Mouse (Mus musculus) liver (tissue): ENCODE results near the gene Olfr145.

Experiments used
- DNase-seq: peaks from one replicate; pipeline ENCODE4 v3.0.0-alpha.2; 2020; ENCODE audit warnings: mixed read lengths

Gene Olfr145

DNA sequence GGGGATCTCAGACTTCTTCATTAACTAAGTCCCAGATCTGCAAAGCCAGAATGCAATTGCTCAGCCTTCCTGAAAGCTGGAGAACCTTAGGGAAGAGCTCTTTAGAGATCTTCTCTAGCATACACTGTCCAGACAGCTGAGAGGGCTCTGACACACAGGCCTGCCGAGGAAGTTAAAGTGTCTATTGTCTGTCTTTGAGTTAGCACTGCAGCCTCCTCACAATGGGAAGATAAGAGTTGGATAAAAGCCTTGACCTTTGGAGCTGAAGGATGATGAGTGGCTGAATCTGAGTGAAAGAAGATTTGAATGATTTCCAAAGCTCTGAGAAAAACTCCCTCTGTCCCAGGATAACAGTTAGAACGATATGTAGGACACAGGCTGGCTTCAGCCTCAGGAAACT is at the start of gene Olfr145:
Gene Olfr145, plus strand, starts transcription at position 64 of the 400 bp plus-strand sequence.
- no peak for DNase-seq

DNA sequence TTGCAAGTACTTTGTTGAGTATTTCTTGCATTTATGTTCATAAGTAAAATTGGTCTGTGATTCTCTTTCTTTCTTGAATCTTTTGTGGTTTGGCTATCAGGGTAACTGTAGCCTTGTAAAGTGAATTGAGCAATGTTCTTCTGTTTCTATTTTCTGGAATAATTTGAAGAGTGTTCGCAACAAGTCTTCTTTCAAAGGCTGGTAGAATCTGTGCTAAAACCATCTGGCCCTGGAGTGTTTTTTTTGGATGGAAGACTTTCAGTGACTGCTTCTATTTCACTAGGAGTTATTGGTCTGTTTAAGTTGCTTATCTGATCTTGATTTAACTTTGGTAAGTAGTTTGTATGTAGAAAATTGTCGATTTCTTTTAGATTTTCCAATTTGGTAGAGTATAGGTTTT is 47.3 kb upstream of the Olfr145 start:
- no peak for DNase-seq

DNA sequence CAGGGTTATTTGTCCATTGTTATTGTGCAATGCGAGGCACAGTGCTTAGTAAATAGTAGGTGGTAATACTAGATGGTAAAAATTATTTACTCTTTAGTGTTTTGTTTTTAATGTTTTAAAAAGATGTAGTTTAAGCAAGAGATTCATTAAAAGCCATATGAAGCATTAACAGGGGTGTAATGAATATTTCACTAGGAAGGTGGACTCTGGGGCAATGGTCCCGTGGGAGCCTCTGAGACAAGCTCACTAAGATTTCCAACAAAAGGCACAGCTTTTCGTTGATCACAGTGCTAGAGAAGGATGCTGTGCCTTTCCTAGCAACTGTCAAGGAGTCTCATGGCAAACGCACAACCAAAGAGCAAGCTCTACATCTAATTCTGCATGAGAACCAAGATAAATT is 42.6 kb upstream of the Olfr145 start, which contains the start of gene Olfr877:
Gene Olfr877, plus strand, starts transcription at position 301 of the 400 bp plus-strand sequence.
- no peak for DNase-seq

DNA sequence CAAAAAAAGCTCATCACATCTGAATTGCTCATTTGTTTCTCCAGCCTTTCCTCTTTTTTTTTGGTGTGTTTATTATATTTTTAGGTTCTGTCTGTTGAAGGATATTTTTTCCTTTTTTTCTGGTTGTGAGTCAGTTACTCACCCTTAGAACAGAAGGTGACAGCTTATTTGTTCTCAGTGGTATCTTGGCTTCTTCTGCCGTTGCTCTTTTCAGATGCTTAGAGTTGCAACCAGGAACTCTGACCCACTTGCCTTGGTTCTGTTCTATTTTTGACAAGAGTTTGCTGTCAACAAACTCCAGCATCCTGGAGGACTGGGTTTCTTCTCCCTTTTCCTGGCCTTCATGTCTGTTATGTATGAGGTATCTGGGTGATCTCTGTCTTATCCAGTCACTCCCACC is 33.2 kb upstream of the Olfr145 start:
- no peak for DNase-seq

DNA sequence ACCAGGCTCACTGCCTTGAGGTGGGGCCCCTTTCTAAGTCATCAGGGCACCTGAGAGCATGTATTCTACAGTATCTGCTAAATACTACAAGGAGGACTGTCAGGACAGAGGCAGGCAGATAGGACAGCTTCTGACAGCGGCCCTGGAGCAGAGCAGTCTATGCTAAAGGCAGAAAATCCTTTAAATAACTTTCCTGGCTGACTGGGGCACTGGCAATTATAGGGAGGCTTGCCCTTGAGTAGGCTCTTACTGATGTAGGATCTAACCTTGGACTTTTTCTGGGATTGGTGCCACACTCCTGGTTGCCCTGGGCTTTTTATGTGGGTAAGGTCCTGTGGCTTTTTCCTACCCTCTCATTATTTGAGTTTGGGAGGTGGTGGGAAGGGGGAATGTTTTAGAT is 26.3 kb upstream of the Olfr145 start:
- no peak for DNase-seq

DNA sequence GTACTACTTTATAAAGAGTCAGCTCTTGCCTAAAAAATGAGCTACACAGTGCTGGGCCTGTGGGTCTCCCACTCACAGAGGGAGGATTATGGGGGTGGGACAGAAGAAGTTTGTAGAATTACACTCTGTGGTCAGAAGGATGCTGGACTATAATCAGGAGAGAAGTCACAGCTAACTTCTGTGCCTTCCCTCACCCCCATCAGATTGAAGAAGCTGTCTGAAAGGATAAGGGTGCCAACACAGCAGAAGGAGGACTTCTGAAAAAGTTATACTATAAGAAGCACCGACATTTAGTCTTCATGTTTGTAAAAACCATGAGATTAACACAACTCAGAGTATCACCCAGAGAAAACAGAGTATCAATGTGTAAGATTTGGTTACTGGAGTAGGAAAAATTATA is 25.4 kb upstream of the Olfr145 start:
- no peak for DNase-seq

DNA sequence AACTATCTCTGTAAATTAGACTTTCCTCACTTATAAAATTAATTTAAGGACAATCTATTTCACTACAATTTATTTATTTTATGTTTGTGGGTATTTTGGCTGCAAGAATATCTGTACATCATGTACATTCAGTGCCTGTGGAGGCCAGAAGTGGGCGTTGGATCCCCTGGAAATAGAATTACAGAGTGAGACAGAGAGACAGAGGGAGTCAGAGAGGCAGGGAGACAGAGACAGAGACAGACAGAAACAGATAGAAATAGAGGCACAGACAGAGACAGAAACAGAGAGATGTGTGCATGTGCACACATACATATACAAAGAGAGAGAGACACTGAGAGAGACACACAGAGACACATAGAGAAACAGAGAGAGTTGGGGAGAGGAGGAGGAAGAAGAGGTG is 25.0 kb upstream of the Olfr145 start:
- DNase-seq = no peak

DNA sequence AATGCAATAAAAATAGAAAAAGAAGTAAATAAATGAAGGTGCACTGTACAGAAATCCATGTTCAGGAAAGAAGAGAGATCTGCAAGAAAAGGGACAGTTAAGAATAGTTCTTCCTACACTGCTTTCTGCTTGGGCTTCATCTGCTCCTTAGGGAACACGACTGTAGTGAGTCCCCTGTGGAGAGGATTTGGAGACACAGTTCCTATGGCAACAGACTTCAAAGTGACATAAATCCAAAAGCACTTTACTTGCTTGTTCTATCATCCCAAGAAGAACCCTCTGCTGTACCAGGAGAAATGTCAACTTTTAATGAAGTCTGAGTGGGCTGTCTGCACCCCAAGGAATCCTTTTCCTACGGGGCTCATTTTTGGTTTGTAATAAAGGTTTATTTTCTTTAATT is 5.6 kb upstream of the Olfr145 start:
- no peak for DNase-seq

DNA sequence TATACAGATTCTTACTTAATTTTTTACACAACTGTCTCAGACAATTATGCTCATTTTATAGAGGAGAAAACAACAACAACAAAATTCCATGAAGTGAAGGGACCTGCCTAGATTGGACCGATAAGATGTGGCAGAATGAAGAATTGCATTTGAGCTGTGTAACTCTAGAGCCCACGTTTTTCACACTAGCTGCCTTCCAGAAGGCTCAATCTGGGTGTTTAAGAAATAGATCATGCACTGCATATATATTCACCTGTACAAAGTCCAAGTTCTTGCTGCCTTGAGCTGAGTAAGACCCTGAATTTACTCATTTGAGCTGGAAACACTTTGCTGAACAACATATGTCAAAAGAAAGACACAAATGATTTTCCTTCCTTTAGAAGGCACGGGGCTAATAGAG is 9.0 kb downstream of the Olfr145 start:
- no peak for DNase-seq

DNA sequence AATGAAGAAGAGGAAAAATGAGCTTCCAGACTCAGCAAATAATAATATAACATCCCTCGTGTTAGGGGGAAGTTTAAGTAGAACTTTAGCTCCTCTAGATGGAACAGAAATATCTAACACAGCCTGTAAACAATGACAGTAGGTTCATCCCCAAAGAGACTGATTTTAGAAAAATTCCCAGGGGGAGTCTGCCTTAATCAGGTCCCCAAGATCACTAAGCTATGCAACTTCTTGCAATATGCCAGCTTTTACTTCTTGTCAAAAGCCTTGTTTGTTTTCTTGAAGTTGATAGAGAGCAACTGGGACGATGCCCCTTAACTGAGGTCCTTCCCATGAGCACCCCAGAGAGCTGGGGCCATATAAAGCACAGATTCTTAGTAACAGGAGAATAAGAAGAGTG is 21.0 kb downstream of the Olfr145 start, which contains the start of gene Olfr878:
Gene Olfr878, plus strand, starts transcription at position 301 of the 400 bp plus-strand sequence.
- no peak for DNase-seq

DNA sequence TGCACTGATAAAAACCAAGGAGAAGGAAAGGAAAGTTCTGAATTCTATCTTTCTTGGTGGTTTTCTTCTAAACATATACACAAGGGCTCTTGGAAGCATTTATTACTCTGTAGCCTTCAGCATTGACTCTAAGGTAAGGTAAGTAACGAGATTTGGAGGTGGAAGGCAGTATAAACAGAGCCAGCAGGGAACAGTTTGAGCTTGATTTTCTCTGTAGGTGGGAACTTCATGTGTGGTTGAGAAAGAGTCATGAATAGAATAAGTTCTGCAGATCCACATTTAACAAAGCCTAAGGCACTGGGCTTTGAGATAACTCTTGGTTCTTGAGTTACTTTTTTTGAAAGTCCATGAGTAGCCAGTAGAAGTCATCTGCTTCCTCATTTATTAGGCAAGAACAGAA is 21.5 kb downstream of the Olfr145 start:
- no peak for DNase-seq

DNA sequence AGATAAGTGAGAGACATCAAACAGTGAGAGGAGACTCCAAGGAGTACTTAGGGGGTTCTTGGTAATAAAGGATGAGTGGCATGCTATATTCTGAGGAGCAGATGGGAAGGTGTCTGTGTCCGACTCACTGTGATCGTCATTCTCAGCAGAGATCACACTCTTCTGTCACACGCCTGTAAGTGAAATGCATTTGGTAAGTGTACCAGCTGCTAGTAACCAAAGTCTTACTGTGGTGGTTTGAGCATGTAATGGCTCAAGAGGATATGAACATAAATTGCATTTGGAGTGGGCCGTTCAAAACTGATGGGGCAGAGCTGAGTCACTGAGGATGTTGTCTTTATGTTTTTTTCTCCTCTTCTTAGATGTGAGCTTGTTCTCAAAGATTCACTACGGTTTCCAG is 27.7 kb downstream of the Olfr145 start:
- no peak for DNase-seq

DNA sequence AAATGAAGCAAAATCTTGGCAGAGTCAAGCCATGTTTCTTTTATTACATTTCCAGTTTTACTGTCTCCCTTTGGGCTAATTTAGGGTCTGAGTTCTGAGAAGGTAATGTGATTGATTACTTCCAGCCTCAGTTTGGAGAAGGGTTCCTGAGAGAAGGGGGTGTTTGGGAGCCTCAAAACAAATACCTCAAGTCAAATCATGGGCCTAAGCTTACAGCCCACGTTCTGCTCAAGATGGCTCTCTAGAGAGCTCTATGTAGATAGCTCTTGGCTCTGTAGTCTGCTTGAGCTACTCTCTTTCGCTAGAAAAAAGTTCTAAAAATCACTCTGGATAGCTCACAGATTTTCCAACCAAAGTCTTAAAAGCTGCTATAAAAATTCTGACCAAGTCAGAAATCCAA is 28.9 kb downstream of the Olfr145 start:
- DNase-seq = no peak

DNA sequence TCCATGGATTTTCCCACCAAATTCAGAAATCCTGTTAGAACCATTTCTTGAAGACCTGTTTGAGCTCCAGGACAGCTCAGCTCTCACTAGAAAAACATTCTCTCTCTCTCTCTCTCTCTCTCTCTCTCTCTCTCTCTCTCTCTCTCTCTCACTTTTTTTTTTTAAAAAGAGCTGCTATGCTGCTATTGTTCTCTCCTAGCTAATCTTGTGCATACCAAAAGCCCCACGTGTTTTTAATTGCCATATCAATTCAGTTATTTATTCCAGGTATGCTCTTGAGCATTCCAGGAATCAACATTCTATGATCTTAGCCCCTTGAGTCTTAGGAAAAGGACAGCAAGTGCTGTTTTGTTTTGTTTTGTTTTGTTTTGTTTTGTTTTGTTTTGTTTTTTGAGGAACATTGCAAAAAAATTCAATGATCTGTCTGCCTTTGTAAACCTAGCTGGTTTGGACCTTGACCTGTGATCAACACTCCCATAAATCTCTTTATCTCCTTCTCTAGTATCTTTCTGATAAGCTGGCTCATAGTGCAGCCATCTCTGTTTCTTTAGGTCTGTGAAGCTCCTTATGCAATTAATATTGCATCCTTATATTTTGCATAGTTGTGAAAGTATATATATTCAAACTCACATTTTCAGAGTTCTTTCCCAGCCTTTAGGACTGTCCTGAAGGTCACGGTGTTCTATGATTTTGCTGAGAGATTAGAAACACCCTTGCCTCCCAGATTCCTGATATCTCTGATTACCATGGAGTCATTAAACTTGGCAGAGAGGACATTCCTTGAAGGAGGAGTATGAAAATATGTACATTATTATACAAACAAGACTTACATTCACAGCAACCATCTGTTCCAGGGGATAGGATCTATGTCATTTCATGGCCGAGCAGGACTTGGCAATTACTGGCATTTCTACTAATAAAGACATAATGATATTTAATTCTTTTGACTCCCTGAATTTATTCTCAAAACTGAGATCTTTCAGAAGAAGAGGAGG is 29.8 kb downstream of the Olfr145 start:
- no peak for DNase-seq

DNA sequence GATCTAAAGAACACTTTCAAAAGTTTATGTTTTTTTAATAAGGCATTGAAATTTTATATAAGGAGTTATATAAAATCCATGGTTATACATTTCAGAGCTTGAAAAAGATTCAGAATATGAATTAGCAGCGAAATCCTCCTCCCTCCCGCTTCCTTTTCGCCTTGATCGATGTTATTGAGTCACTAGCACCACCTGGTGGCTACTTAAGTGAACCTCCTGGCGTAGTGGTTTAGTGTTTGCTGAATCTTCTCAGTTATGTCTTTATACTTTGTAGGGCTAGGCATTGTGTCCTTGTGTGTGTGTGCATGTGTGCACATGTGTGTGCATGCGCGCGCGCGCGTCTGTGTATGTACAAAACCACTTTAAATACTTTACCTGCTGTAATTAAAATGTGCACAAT is 36.0 kb downstream of the Olfr145 start:
- DNase-seq = peak; percentile 22

DNA sequence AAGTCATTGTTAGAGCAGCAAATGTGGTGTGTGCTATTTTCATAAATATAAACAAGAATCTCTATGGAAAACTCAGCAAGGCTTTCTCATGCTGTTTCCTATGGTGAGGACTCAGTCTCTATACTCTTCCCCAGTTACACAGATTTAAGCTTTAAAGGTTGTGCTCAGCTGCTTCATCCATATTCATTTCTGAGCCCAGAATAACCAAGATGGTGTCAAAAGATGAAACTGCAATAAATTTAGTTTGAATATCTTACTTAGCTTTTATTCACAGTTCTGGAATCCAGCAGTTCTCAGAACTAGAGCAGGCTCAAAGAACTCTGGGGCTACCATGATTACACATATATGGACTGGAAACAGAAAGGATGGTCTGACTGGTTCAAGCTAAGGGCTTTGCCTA is 37.6 kb downstream of the Olfr145 start:
- no peak for DNase-seq

DNA sequence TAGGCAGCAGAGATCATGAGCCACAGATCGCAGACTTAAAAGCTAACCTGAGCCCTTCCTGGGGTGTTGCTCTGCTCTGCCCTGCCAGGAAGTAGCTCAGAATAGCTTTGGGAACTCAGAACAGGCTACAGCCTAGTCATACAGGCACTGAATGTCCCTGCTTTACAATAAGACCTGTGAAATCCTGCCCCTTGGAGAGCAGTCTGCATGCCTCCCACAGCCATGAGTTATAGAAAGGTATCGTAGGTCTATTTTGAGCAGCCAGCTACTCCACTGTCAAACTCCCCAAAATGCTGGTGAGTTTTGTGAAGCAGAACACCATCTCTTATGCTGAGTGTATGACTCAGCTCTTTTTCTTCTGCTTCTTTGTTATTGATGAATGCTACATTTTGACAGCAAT is 44.6 kb downstream of the Olfr145 start:
- no peak for DNase-seq
